Mouse (Mus musculus) CH12F3 (cell line): Measurements from ENCODE around the gene Ttc28.
"Not testable (repeated sequence)": the region's sequence is repeated elsewhere in the genome, so short reads cannot be mapped to it uniquely, and the experiment has no call there.

Source experiments
- in situ Hi-C: fragments of 300-500 bp; cut with MboI; formaldehyde crosslinking; loops from 2 replicates; pipeline ENCODE4 v1.14.3; 2020; ENCODE audit warnings: low sequenced_read_pairs

Ttc28 gene

GRCm38 (mm10) chr5:111228302-111229040 lies 348.9 kb downstream of the Ttc28 start:
- in situ Hi-C loops: no loop called here

- in situ Hi-C loops: no loop called here
Observed at GRCm38 (mm10) chr5:111229041-111229394, 349.4 kb downstream of the Ttc28 start.

- in situ Hi-C loops: no loop called here
Observed at GRCm38 (mm10) chr5:111229671-111230070, 350.1 kb downstream of the Ttc28 start.

GRCm38 (mm10) chr5:111231044-111231443 lies 351.4 kb downstream of the Ttc28 start:
- in situ Hi-C loops: no loop called here

- in situ Hi-C loops: no loop called here
Observed at GRCm38 (mm10) chr5:111231769-111232168, 352.2 kb downstream of the Ttc28 start.

GRCm38 (mm10) chr5:111233022-111233709 lies 353.6 kb downstream of the Ttc28 start:
- in situ Hi-C loops: no loop called here

GRCm38 (mm10) chr5:111235131-111235530 lies 355.5 kb downstream of the Ttc28 start:
- in situ Hi-C loops: no loop called here

GRCm38 (mm10) chr5:111237176-111237636 lies 357.6 kb downstream of the Ttc28 start:
- in situ Hi-C loops: no loop called here

GRCm38 (mm10) chr5:111239223-111239622 lies 359.6 kb downstream of the Ttc28 start:
- in situ Hi-C loops: no loop called here

- in situ Hi-C loops: no loop called here
Observed at GRCm38 (mm10) chr5:111243447-111244040, 363.9 kb downstream of the Ttc28 start.

GRCm38 (mm10) chr5:111244061-111244460 lies 364.5 kb downstream of the Ttc28 start:
- in situ Hi-C loops: no loop called here

- in situ Hi-C loops: no loop called here
Observed at GRCm38 (mm10) chr5:111247571-111248265, 368.1 kb downstream of the Ttc28 start.

- in situ Hi-C loops: no loop called here
Observed at GRCm38 (mm10) chr5:111252147-111252546, 372.5 kb downstream of the Ttc28 start.

- in situ Hi-C loops: no loop called here
Observed at GRCm38 (mm10) chr5:111254362-111254761, 374.8 kb downstream of the Ttc28 start.

- in situ Hi-C loops: no loop called here
Observed at GRCm38 (mm10) chr5:111254781-111255180, 375.2 kb downstream of the Ttc28 start.

GRCm38 (mm10) chr5:111256181-111256580 lies 376.6 kb downstream of the Ttc28 start:
- in situ Hi-C loops: no loop called here

GRCm38 (mm10) chr5:111257127-111257526 lies 377.5 kb downstream of the Ttc28 start:
- in situ Hi-C loops: no loop called here

- in situ Hi-C loops: not testable (repeated sequence)
Observed at GRCm38 (mm10) chr5:111261162-111261561, 381.6 kb downstream of the Ttc28 start.

GRCm38 (mm10) chr5:111261733-111262573 lies 382.4 kb downstream of the Ttc28 start:
- in situ Hi-C loops: no loop called here

GRCm38 (mm10) chr5:111262574-111263239 lies 383.1 kb downstream of the Ttc28 start:
- in situ Hi-C loops: no loop called here
